Mouse (Mus musculus) neural tube, embryonic 14.5 days (tissue): ENCODE results near the gene Nipa1. TPM values are rescaled to one million over a fixed set of nuclear protein-coding genes. Genes with fewer than 3 reads are reported as not detected.
A peak's percentile ranks its signal among the peaks of the same experiment; 100 is the strongest.
"Not testable (repeated sequence)": the region's sequence is repeated elsewhere in the genome, so short reads cannot be mapped to it uniquely, and the experiment has no call there.

Experiments used
- ATAC-seq: fragments of 200-750 bp; cut with Nextera tagmentation; 2 replicates; pipeline ENCODE4 v1.8.0; 2017; ENCODE audit warnings: low read depth, mild to moderate bottlenecking, moderate TSS enrichment, moderate library complexity
- H3K27ac ChIP-seq: fragments of 300-500 bp; sonication (generic); 2 replicates; pipeline ENCODE4 v1.5.1; 2014; ENCODE audit warnings: low read depth, mild to moderate bottlenecking, control low read depth, low read length, moderate library complexity, mixed read lengths
- H3K27me3 ChIP-seq: fragments of 300-500 bp; sonication (generic); 2 replicates; pipeline ENCODE4 v1.6.1; 2014; ENCODE audit warnings: low read length; ENCODE audit not compliant: control insufficient read depth, insufficient read depth
- H3K36me3 ChIP-seq: fragments of 300-500 bp; sonication (generic); 2 replicates; pipeline ENCODE4 v1.6.1; 2014; ENCODE audit warnings: low read length, mixed read lengths; ENCODE audit not compliant: control insufficient read depth, insufficient read depth
- H3K4me1 ChIP-seq: fragments of 300-500 bp; sonication (generic); 2 replicates; pipeline ENCODE4 v1.6.1; 2014; ENCODE audit warnings: low read length; ENCODE audit not compliant: control insufficient read depth, insufficient read depth
- H3K4me2 ChIP-seq: fragments of 300-500 bp; sonication (generic); 2 replicates; pipeline ENCODE4 v1.6.1; 2014; ENCODE audit warnings: mild to moderate bottlenecking, low read depth, low read length, control low read depth
- H3K4me3 ChIP-seq: fragments of 300-500 bp; sonication (generic); 2 replicates; pipeline ENCODE4 v1.5.1; 2014; ENCODE audit warnings: low read depth, low read length, control low read depth, mixed read lengths
- H3K9ac ChIP-seq: fragments of 300-500 bp; sonication (generic); replicated peaks from 2 replicates; pipeline ENCODE4 v1.6.1; 2014; ENCODE audit warnings: low read depth, mild to moderate bottlenecking, control low read depth, low read length, mixed read lengths
- H3K9me3 ChIP-seq: fragments of 300-500 bp; sonication (generic); 2 replicates; pipeline ENCODE4 v1.6.1; 2016; ENCODE audit warnings: low read length; ENCODE audit not compliant: control insufficient read depth
- WGBS: fragments of 180-500 bp; shearing (Covaris S2); extraction: QIAGEN DNeasy Blood & Tissue Kit; methylation state at CpG from one replicate; pipeline ENCODE4 v1.1.7; 2014; 5-methylcytosine and 5-hydroxymethylcytosine counted together
- polyA plus RNA-seq: library from polyadenylated mRNA; unstranded; fragments of >200 nt; fragmentation: Nextera tagmentation; extraction: Ambion mirVana; gene quantifications from 2 replicates; pipeline ENCODE4 v1.2.1, GENCODE M21; 2014

The Nipa1 gene
- polyA plus RNA-seq, 1 experiment from 2014 or later: 23.9 TPM

- no peak overlapping the region for H3K4me2 ChIP-seq
- no peaks in the 10 kb centered on the region for H3K27me3 ChIP-seq
- no peaks in the 10 kb centered on the region for H3K9me3 ChIP-seq
- no peaks in the 10 kb centered on the region for H3K36me3 ChIP-seq
- H3K4me3 ChIP-seq: no peak overlapping the region
- H3K27ac ChIP-seq: no peak overlapping the region
- no peak overlapping the region for H3K9ac ChIP-seq
- no peak for ATAC-seq
- WGBS: 91% methylated on average over 6 of the region's 6 CpGs
- peaks cover 10% of the 10 kb centered on the region; the same call in 1 of the 2 replicates for H3K4me1 ChIP-seq
Measured at GRCm38 (mm10) chr7:56015172-56015571, 4.6 kb downstream of the Nipa1 start.

GRCm38 (mm10) chr7:56014002-56014702 is 5.6 kb downstream of the Nipa1 start:
- H3K9me3 ChIP-seq, H3K4me3 ChIP-seq, H3K27ac ChIP-seq, H3K4me1 ChIP-seq, H3K27me3 ChIP-seq, H3K9ac ChIP-seq, ATAC-seq, H3K36me3 ChIP-seq, H3K4me2 ChIP-seq: not testable (repeated sequence)
- 82% methylated on average over 6 of the region's 18 CpGs for WGBS

- H3K4me3 ChIP-seq: no peak overlapping the region
- WGBS: 96% methylated on average over 14 of the region's 14 CpGs
- no peak overlapping the region for H3K9ac ChIP-seq
- H3K27ac ChIP-seq: no peak overlapping the region
- no peak for ATAC-seq
- no peaks in the 10 kb centered on the region for H3K27me3 ChIP-seq
- H3K9me3 ChIP-seq: no peaks in the 10 kb centered on the region
- no peaks in the 10 kb centered on the region for H3K36me3 ChIP-seq
- H3K4me1 ChIP-seq: peaks cover 3% of the 10 kb centered on the region; the same call in 1 of the 2 replicates
- no peak overlapping the region for H3K4me2 ChIP-seq
Measured at GRCm38 (mm10) chr7:56013261-56014001, 6.3 kb downstream of the Nipa1 start.

- Histone ChIP-seq H3K4me2 (no peak overlapping the region), H3K36me3 (no peaks in the 10 kb centered on the region), H3K4me3 (no peak overlapping the region), H3K27me3 (no peaks in the 10 kb centered on the region), H3K27ac (no peak overlapping the region), H3K9me3 (no peaks in the 10 kb centered on the region), H3K9ac (no peak overlapping the region), H3K4me1 (no peaks in the 10 kb centered on the region)
- no peak for ATAC-seq
Measured at GRCm38 (mm10) chr7:56011018-56011333, 8.8 kb downstream of the Nipa1 start.

- no peak overlapping the region for H3K9ac ChIP-seq
- no peak overlapping the region for H3K4me2 ChIP-seq
- H3K27me3 ChIP-seq: no peaks in the 10 kb centered on the region
- 69% methylated on average over 4 of the region's 4 CpGs for WGBS
- no peak for ATAC-seq
- H3K4me3 ChIP-seq: no peak overlapping the region
- no peaks in the 10 kb centered on the region for H3K4me1 ChIP-seq
- no peaks in the 10 kb centered on the region for H3K36me3 ChIP-seq
- no peaks in the 10 kb centered on the region for H3K9me3 ChIP-seq
- H3K27ac ChIP-seq: no peak overlapping the region
Measured at GRCm38 (mm10) chr7:56010318-56011017, 9.3 kb downstream of the Nipa1 start.

GRCm38 (mm10) chr7:55998997-55999396 is 20.8 kb downstream of the Nipa1 start:
- Histone ChIP-seq H3K4me1 (0 out of 2 replicates have a peak, but pooled peaks cover 3% of the 10 kb centered on the region), H3K4me3 (no peak overlapping the region), H3K36me3 (no peaks in the 10 kb centered on the region), H3K9ac (no peak overlapping the region), H3K27me3 (no peaks in the 10 kb centered on the region), H3K4me2 (no peak overlapping the region), H3K9me3 (no peaks in the 10 kb centered on the region), H3K27ac (no peak overlapping the region)
- WGBS: 0% methylated on average over 3 of the region's 4 CpGs
- ATAC-seq: 0 out of 2 replicates have a peak, but pooled peaks have one; percentile 16

GRCm38 (mm10) chr7:55995013-55995412 is 24.7 kb downstream of the Nipa1 start:
- no peaks in the 10 kb centered on the region for H3K27me3 ChIP-seq
- WGBS: 40% methylated on average over 4 of the region's 4 CpGs
- H3K27ac ChIP-seq: no peak overlapping the region
- H3K9me3 ChIP-seq: no peaks in the 10 kb centered on the region
- ATAC-seq: peak; percentile 73; the same call in 1 of the 2 replicates
- no peak overlapping the region for H3K4me2 ChIP-seq
- 0 out of 2 replicates have a peak, but pooled peaks cover 3% of the 10 kb centered on the region for H3K4me1 ChIP-seq
- H3K36me3 ChIP-seq: no peaks in the 10 kb centered on the region
- no peak overlapping the region for H3K4me3 ChIP-seq
- H3K9ac ChIP-seq: no peak overlapping the region

- Histone ChIP-seq H3K4me1 (no peaks in the 10 kb centered on the region), H3K27ac (no peak overlapping the region), H3K9ac (no peak overlapping the region), H3K36me3 (no peaks in the 10 kb centered on the region), H3K27me3 (no peaks in the 10 kb centered on the region), H3K4me3 (no peak overlapping the region), H3K4me2 (no peak overlapping the region), H3K9me3 (no peaks in the 10 kb centered on the region)
- ATAC-seq: no peak
- 95% methylated on average over 7 of the region's 7 CpGs for WGBS
Measured at GRCm38 (mm10) chr7:55991858-55992257, 27.9 kb downstream of the Nipa1 start.

GRCm38 (mm10) chr7:55991129-55991528 is 28.6 kb downstream of the Nipa1 start:
- no peak overlapping the region for H3K4me3 ChIP-seq
- no peaks in the 10 kb centered on the region for H3K27me3 ChIP-seq
- ATAC-seq: no peak
- no peak overlapping the region for H3K4me2 ChIP-seq
- H3K27ac ChIP-seq: no peak overlapping the region
- no peaks in the 10 kb centered on the region for H3K9me3 ChIP-seq
- no peaks in the 10 kb centered on the region for H3K4me1 ChIP-seq
- no peak overlapping the region for H3K9ac ChIP-seq
- WGBS: 98% methylated on average over 3 of the region's 3 CpGs
- H3K36me3 ChIP-seq: no peaks in the 10 kb centered on the region
